Comparison of ENCODE assay signal across 8 mouse cellular contexts in the genomic region with DNA sequence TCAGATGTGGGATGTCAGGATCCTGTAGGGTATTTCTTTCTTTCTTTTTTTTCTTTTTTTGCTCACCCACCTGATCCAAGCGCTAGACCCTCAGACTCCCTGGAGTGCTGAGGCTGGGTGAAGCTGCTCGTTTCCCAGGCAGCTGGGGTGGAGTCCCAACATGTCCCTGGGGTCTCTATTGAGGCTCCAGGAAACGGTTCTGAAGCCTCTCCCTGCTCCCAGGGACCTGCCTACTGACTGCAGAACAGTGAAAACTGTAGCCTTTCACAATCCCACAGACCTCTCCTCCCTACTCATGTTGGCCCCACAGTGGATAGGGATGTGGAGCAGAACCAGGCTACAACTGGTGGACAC. TPM values are rescaled to one million over a fixed set of nuclear protein-coding genes. Genes with fewer than 3 reads are reported as not detected.
DNase-seq lines count a peak whose midpoint lies in the region; ATAC-seq and TF ChIP-seq lines count a peak whose summit lies in the region.

No protein-coding gene starts in this region.

- peak overlapping the region; percentile 59 for H3K27ac ChIP-seq in lung, embryonic 16.5 days (ENCODE audit: low read length)
- H3K27ac ChIP-seq in forebrain, embryonic 13.5 days = no peak overlapping the region
- H3K27ac ChIP-seq in limb, embryonic 11.5 days (replicated peaks; ENCODE audit: low read depth, low read length) = no peak overlapping the region
- no peak overlapping the region for H3K27ac ChIP-seq in olfactory bulb, adult 2 months (ENCODE audit: insufficient read depth, low read depth, low read length)

- ATAC-seq in lung, embryonic 16.5 days (ENCODE audit: low read depth) = no peak
- ATAC-seq in forebrain, embryonic 13.5 days = no peak
- ATAC-seq in limb, embryonic 11.5 days (ENCODE audit: insufficient number of reproducible peaks, low FRiP score, low TSS enrichment, low read depth) = no peak

- WGBS in lung, embryonic 16.5 days = 27% methylated on average over 3 of the region's 3 CpGs
- 52% methylated on average over 3 of the region's 3 CpGs for WGBS in forebrain, embryonic 13.5 days
- 67% methylated on average over 3 of the region's 3 CpGs for WGBS in limb, embryonic 11.5 days
- WGBS in olfactory bulb, adult 2 months = 17% methylated on average over 3 of the region's 3 CpGs

- no peaks in the 10 kb centered on the region for H3K9me3 ChIP-seq in lung, embryonic 16.5 days (ENCODE audit: control insufficient read depth, low read length)
- no peaks in the 10 kb centered on the region for H3K9me3 ChIP-seq in forebrain, embryonic 13.5 days (replicated peaks)
- no peaks in the 10 kb centered on the region for H3K9me3 ChIP-seq in limb, embryonic 11.5 days (ENCODE audit: control insufficient read depth, low read length)

- H3K36me3 ChIP-seq in lung, embryonic 16.5 days (ENCODE audit: control insufficient read depth, insufficient read depth, low read length) = 0 out of 2 replicates have a peak, but pooled peaks cover 2% of the 10 kb centered on the region
- H3K36me3 ChIP-seq in forebrain, embryonic 13.5 days (ENCODE audit: poor library complexity, severe bottlenecking) = 0 out of 2 replicates have a peak, but pooled peaks cover 4% of the 10 kb centered on the region
- peaks cover 4% of the 10 kb centered on the region; the same call in 1 of the 2 replicates for H3K36me3 ChIP-seq in limb, embryonic 11.5 days (ENCODE audit: control insufficient read depth, insufficient read depth, low read length)

- DNase-seq in lung, postnatal 10 days = no peak
- no peak for DNase-seq in limb, embryonic 11.5 days (ENCODE audit: low spot score)
- no peak for DNase-seq in frontal cortex, postnatal 14 days (ENCODE audit: low spot score in 2 of 2)
- DNase-seq in thymus, adult 18-20 months = no peak
- no peak for DNase-seq in cerebellum, postnatal 36 days

- no peak for TF ChIP-seq POLR2A in olfactory bulb, adult 2 months (IDR thresholded peaks at IDR 0.05; ENCODE audit: insufficient read depth, low read depth, low read length)

- TF ChIP-seq CTCF in olfactory bulb, adult 2 months (IDR thresholded peaks at IDR 0.05; ENCODE audit: insufficient read depth, low read depth, low read length) = no peak

- H3K4me3 ChIP-seq in lung, embryonic 16.5 days (ENCODE audit: low read length) = peak overlapping the region; percentile 94
- H3K4me3 ChIP-seq in forebrain, embryonic 13.5 days = peak overlapping the region; percentile 76
- peak overlapping the region; percentile 24 for H3K4me3 ChIP-seq in limb, embryonic 11.5 days (ENCODE audit: low read depth, low read length)
- peak overlapping the region; percentile 68 for H3K4me3 ChIP-seq in olfactory bulb, adult 2 months (ENCODE audit: insufficient read depth, low read depth, low read length)

- H3K4me1 ChIP-seq in lung, embryonic 16.5 days (replicated peaks; ENCODE audit: control insufficient read depth, insufficient read depth, low read length) = peaks cover 56% of the 10 kb centered on the region
- peaks cover 34% of the 10 kb centered on the region for H3K4me1 ChIP-seq in forebrain, embryonic 13.5 days
- peaks cover 24% of the 10 kb centered on the region for H3K4me1 ChIP-seq in limb, embryonic 11.5 days (ENCODE audit: control insufficient read depth, insufficient read depth, low read length)
- H3K4me1 ChIP-seq in olfactory bulb, adult 2 months (ENCODE audit: control insufficient read depth, insufficient read depth, low read length) = peaks cover 50% of the 10 kb centered on the region

- H3K4me2 ChIP-seq in lung, embryonic 16.5 days (ENCODE audit: low read depth, low read length) = peak overlapping the region; percentile 81
- H3K4me2 ChIP-seq in forebrain, embryonic 13.5 days = peak overlapping the region; percentile 91
- peak overlapping the region; percentile 89 for H3K4me2 ChIP-seq in limb, embryonic 11.5 days (ENCODE audit: low read depth, severe bottlenecking)

- no peaks in the 10 kb centered on the region for H3K27me3 ChIP-seq in lung, embryonic 16.5 days (ENCODE audit: control insufficient read depth, insufficient read depth, low read depth, low read length)
- no peaks in the 10 kb centered on the region for H3K27me3 ChIP-seq in forebrain, embryonic 13.5 days
- H3K27me3 ChIP-seq in limb, embryonic 11.5 days (ENCODE audit: control insufficient read depth, insufficient read depth, low read length) = no peaks in the 10 kb centered on the region

- peak overlapping the region; percentile 90 for H3K9ac ChIP-seq in lung, embryonic 16.5 days (ENCODE audit: low read length)
- H3K9ac ChIP-seq in forebrain, embryonic 13.5 days = peak overlapping the region; percentile 93
- H3K9ac ChIP-seq in limb, embryonic 11.5 days (ENCODE audit: low read length) = peak overlapping the region; percentile 30; the same call in 1 of the 2 replicates

RNA-seq across cellular contexts. Expression of a gene that starts 2.0 kb away (rescaled TPM):
- 765 and 788 TPM in 2 replicates for polyA plus RNA-seq in lung, embryonic 16.5 days (2015; fragmentation: Nextera tagmentation; extraction: Ambion mirVana)
- polyA plus RNA-seq in forebrain, embryonic 13.5 days (2015; fragmentation: Nextera tagmentation; extraction: Ambion mirVana) = 217 and 236 TPM in 2 replicates
- 317 and 321 TPM in 2 replicates for polyA plus RNA-seq in limb, embryonic 11.5 days (2014; fragmentation: Nextera tagmentation; extraction: Ambion mirVana)
- polyA plus RNA-seq in olfactory bulb, adult 2 months (2012; ENCODE audit: insufficient read depth, insufficient read length, low replicate concordance, missing spikeins) = not detected in 2 replicates

RNA-seq across cellular contexts. Expression of a gene that starts 14.5 kb away (rescaled TPM):
- 98.9 and 100 TPM in 2 replicates for polyA plus RNA-seq in lung, embryonic 16.5 days (2015; fragmentation: Nextera tagmentation; extraction: Ambion mirVana)
- 108 and 122 TPM in 2 replicates for polyA plus RNA-seq in forebrain, embryonic 13.5 days (2015; fragmentation: Nextera tagmentation; extraction: Ambion mirVana)
- polyA plus RNA-seq in limb, embryonic 11.5 days (2014; fragmentation: Nextera tagmentation; extraction: Ambion mirVana) = 76.9 and 82.1 TPM in 2 replicates
- not detected in 2 replicates for polyA plus RNA-seq in olfactory bulb, adult 2 months (2012; ENCODE audit: insufficient read depth, insufficient read length, low replicate concordance, missing spikeins)

RNA-seq across cellular contexts. Expression of a gene that starts 39.9 kb away (rescaled TPM):
- 3.9 and 4.8 TPM in 2 replicates for polyA plus RNA-seq in lung, embryonic 16.5 days (2015; fragmentation: Nextera tagmentation; extraction: Ambion mirVana)
- polyA plus RNA-seq in forebrain, embryonic 13.5 days (2015; fragmentation: Nextera tagmentation; extraction: Ambion mirVana) = 1.3 and 1.7 TPM in 2 replicates
- polyA plus RNA-seq in limb, embryonic 11.5 days (2014; fragmentation: Nextera tagmentation; extraction: Ambion mirVana) = 2.4 and 2.9 TPM in 2 replicates
- polyA plus RNA-seq in olfactory bulb, adult 2 months (2012; ENCODE audit: insufficient read depth, insufficient read length, low replicate concordance, missing spikeins) = not detected in 2 replicates

RNA-seq across cellular contexts. Expression of a gene that starts 49.7 kb away (rescaled TPM):
- 2.6 and 3.3 TPM in 2 replicates for polyA plus RNA-seq in lung, embryonic 16.5 days (2015; fragmentation: Nextera tagmentation; extraction: Ambion mirVana)
- 0.81 and 0.83 TPM in 2 replicates for polyA plus RNA-seq in forebrain, embryonic 13.5 days (2015; fragmentation: Nextera tagmentation; extraction: Ambion mirVana)
- 3.8 and 4.8 TPM in 2 replicates for polyA plus RNA-seq in limb, embryonic 11.5 days (2014; fragmentation: Nextera tagmentation; extraction: Ambion mirVana)
- not detected in 2 replicates for polyA plus RNA-seq in olfactory bulb, adult 2 months (2012; ENCODE audit: insufficient read depth, insufficient read length, low replicate concordance, missing spikeins)

RNA-seq across cellular contexts. Expression of a gene that starts 51.6 kb away (rescaled TPM):
- 7.1 and 9.6 TPM in 2 replicates for polyA plus RNA-seq in lung, embryonic 16.5 days (2015; fragmentation: Nextera tagmentation; extraction: Ambion mirVana)
- polyA plus RNA-seq in forebrain, embryonic 13.5 days (2015; fragmentation: Nextera tagmentation; extraction: Ambion mirVana) = 0.48 and 1.2 TPM in 2 replicates
- polyA plus RNA-seq in limb, embryonic 11.5 days (2014; fragmentation: Nextera tagmentation; extraction: Ambion mirVana) = 1.5 and 1.7 TPM in 2 replicates
- polyA plus RNA-seq in olfactory bulb, adult 2 months (2012; ENCODE audit: insufficient read depth, insufficient read length, low replicate concordance, missing spikeins) = not detected in 2 replicates

Comparison
In these comparisons a context has a peak if more than half of its experiments do, and no peak if none do; other contexts are left out.
1. H3K4me3 ChIP-seq: peak in every context shown above with its lines; median percentile 94 in lung, embryonic 16.5 days; 76 in forebrain, embryonic 13.5 days; 68 in olfactory bulb, adult 2 months; 24 in limb, embryonic 11.5 days.
2. H3K9ac ChIP-seq: peak in every context shown above with its lines; median percentile 93 in forebrain, embryonic 13.5 days; 90 in lung, embryonic 16.5 days; 30 in limb, embryonic 11.5 days.
3. RNA of a gene that starts 2.0 kb away (polyA plus RNA-seq): 765 to 788 TPM in lung, embryonic 16.5 days, 317 to 321 TPM in limb, embryonic 11.5 days and 217 to 236 TPM in forebrain, embryonic 13.5 days; not detected in olfactory bulb, adult 2 months; every median in the first group is over 100 times any median in the second.
4. Peak in every context shown above with its lines, with median percentiles within 50 percentile points of each other: H3K4me2 ChIP-seq.